Mouse (Mus musculus): ENCODE data around the gene Cx3cr1.

DNA sequence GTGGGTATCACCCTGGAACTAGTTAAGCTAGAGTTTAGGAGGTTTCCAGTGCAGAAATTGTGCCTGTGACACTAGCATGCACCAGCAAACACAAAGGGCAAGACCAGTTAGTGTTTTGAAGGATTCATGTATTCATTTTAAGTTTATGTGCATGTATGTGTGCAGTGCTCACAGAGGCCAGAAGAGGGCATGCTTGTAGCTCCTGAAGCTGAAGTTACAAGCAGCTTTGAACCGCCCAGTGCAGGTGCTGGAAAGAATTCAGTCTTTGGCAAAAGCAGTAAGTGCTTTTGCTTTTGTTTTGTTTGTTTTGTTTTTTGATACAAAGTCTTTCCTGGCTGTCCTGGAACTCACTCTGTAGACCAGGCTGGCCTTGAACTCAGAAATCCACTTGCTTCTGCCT, 61.8 kb downstream of the Cx3cr1 start:
- no peak for TF ChIP-seq POLR2A (IDR thresholded peaks at IDR 0.05; ENCODE audit: borderline replicate concordance, extremely low read depth, low read depth, low read length)
- TF ChIP-seq CTCF (IDR thresholded peaks at IDR 0.05; ENCODE audit: insufficient read depth, low read length), result no peak

Data from lung, adult 2 months (tissue).